Mouse (Mus musculus) forebrain, embryonic 11.5 days (tissue): ENCODE results near the gene Ppp1r12b. TPM values are rescaled to one million over a fixed set of nuclear protein-coding genes. Genes with fewer than 3 reads are reported as not detected.

ENCODE experiments used
- ATAC-seq: fragments of 200-750 bp; cut with Nextera tagmentation; replicated peaks from 2 replicates; pipeline ENCODE4 v1.8.0; 2017; ENCODE audit warnings: moderate TSS enrichment; ENCODE audit not compliant: low FRiP score
- DNase-seq: peaks from one replicate; pipeline ENCODE4 v3.0.0-alpha.2; 2017; ENCODE audit warnings: low spot score
- H3K27ac ChIP-seq: fragments of 300-500 bp; sonication (generic); 2 replicates; pipeline ENCODE4 v1.5.1; 2014; ENCODE audit warnings: low read depth, low read length
- H3K27me3 ChIP-seq: fragments of 300-500 bp; sonication (generic); 2 replicates; pipeline ENCODE4 v1.6.1; 2014; ENCODE audit warnings: mild to moderate bottlenecking, low read length, mixed read lengths; ENCODE audit not compliant: control insufficient read depth, insufficient read depth
- H3K36me3 ChIP-seq: fragments of 300-500 bp; sonication (generic); 2 replicates; pipeline ENCODE4 v1.6.1; 2014; ENCODE audit warnings: mild to moderate bottlenecking, low read length, moderate library complexity, mixed read lengths; ENCODE audit not compliant: control insufficient read depth, insufficient read depth
- H3K4me1 ChIP-seq: fragments of 300-500 bp; sonication (generic); replicated peaks from 2 replicates; pipeline ENCODE4 v1.6.1; 2014; ENCODE audit warnings: low read length, mixed read lengths; ENCODE audit not compliant: control insufficient read depth, insufficient read depth
- H3K4me2 ChIP-seq: fragments of 300-500 bp; sonication (generic); 2 replicates; pipeline ENCODE4 v1.6.1; 2014; ENCODE audit warnings: low read depth, mild to moderate bottlenecking, low read length, moderate library complexity, mixed read lengths; ENCODE audit not compliant: severe bottlenecking
- H3K4me3 ChIP-seq: fragments of 300-500 bp; sonication (generic); 2 replicates; pipeline ENCODE4 v1.5.1; 2014; ENCODE audit warnings: low read depth, low read length
- H3K9ac ChIP-seq: fragments of 300-500 bp; sonication (generic); 2 replicates; pipeline ENCODE4 v1.6.1; 2014; ENCODE audit warnings: low read length
- H3K9me3 ChIP-seq: fragments of 300-500 bp; sonication (generic); 2 replicates; pipeline ENCODE4 v1.6.1; 2016; ENCODE audit warnings: low read length, mixed read lengths; ENCODE audit not compliant: control insufficient read depth
- WGBS: fragments of 180-500 bp; shearing (Covaris S2); extraction: QIAGEN DNeasy Blood & Tissue Kit; methylation state at CpG from one replicate; pipeline ENCODE4 v1.1.7; 2014; 5-methylcytosine and 5-hydroxymethylcytosine counted together
- polyA plus RNA-seq: library from polyadenylated mRNA; unstranded; fragments of >200 nt; fragmentation: Nextera tagmentation; extraction: Ambion mirVana; gene quantifications from 2 replicates; pipeline ENCODE4 v1.2.1, GENCODE M21; 2014

Ppp1r12b gene
- polyA plus RNA-seq, 1 experiment from 2014 or later: 12.2 TPM

DNA sequence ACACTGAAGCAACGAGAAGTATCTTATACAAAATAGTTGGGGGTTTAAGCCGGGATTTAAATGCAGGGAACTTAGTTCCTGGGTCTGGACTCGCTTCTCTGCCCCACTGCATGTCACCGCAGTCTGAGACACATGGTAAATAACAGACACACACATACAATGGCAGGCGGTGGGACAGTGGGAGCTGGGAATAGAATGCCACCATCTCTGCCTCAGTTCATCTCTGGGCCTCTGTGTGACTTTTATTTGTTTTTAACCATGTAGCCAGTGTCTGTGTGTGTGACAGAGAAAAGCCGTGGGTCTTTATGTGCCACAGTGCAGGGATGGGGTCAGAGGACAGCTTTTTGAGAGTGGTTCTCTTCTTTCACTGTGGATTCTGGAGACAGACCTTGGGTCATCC, 130.8 kb downstream of the Ppp1r12b start:
- Histone ChIP-seq H3K4me2 (no peak overlapping the region), H3K9me3 (no peaks in the 10 kb centered on the region), H3K4me3 (no peak overlapping the region), H3K36me3 (no peaks in the 10 kb centered on the region), H3K4me1 (peaks cover 2% of the 10 kb centered on the region; the same call in 1 of the 2 replicates), H3K27ac (no peak overlapping the region), H3K9ac (no peak overlapping the region), H3K27me3 (no peaks in the 10 kb centered on the region)
- ATAC-seq: no peak
- no peak for DNase-seq
- 78% methylated on average over 6 of the region's 6 CpGs for WGBS

DNA sequence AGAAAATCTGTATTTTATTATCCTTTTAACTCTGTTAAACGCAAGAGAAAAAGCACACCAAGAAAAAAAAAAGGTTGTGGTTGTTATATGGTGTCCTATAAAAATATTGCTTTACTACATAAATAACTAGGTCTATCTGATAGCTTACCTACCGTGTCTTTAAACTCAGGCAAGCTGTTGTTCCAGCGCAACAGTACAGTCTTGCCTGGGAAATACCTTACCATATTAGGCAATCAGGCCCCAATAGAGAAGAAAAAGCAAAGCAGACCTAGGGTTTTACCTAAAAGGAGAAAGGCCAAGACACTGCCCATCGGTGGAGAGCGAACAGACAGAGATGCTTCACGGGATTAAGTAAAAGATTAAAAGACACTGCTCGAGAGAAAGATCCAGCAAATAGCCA, 131.9 kb downstream of the Ppp1r12b start:
- H3K36me3 ChIP-seq: no peaks in the 10 kb centered on the region
- H3K4me3 ChIP-seq: no peak overlapping the region
- ATAC-seq (no peak), DNase-seq (no peak)
- H3K9ac ChIP-seq: no peak overlapping the region
- H3K27ac ChIP-seq: no peak overlapping the region
- H3K9me3 ChIP-seq: no peaks in the 10 kb centered on the region
- no peak overlapping the region for H3K4me2 ChIP-seq
- H3K27me3 ChIP-seq: no peaks in the 10 kb centered on the region
- WGBS: 43% methylated on average over 7 of the region's 7 CpGs
- peaks cover 2% of the 10 kb centered on the region; the same call in 1 of the 2 replicates for H3K4me1 ChIP-seq

GRCm38 (mm10) chr1:134823323-134823722, 132.4 kb downstream of the Ppp1r12b start:
- ATAC-seq (no peak), DNase-seq (no peak)
- Histone ChIP-seq H3K4me1 (peaks cover 2% of the 10 kb centered on the region; the same call in 1 of the 2 replicates), H3K9me3 (no peaks in the 10 kb centered on the region), H3K4me3 (no peak overlapping the region), H3K4me2 (no peak overlapping the region), H3K36me3 (no peaks in the 10 kb centered on the region), H3K27ac (no peak overlapping the region), H3K9ac (no peak overlapping the region), H3K27me3 (no peaks in the 10 kb centered on the region)
- 79% methylated on average over 8 of the region's 8 CpGs for WGBS

DNA sequence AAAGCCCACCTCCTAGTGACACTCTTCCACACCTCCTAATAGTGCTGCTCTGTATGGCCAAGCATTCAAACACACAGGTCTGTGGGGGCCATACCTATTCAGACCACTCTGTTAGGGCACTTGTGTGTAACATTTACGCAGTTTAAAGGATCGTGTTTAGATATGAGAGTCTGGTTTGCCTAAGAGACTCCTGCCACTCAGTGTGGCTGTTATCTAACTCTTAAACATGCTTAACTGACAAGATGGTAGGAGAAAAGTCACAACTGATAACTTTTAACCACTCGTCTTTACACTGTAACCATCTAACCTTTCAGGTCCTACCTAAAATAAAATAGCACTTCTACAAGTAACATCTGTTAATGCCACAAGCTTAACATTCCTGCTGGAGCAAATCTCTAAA, 134.9 kb downstream of the Ppp1r12b start:
- no peak overlapping the region for H3K9ac ChIP-seq
- WGBS: 89% methylated on average over 3 of the region's 3 CpGs
- ATAC-seq: no peak

GRCm38 (mm10) chr1:134819196-134819595, 136.5 kb downstream of the Ppp1r12b start:
- no peak overlapping the region for H3K4me2 ChIP-seq

More for the DNA sequence above, 134.9 kb downstream of the Ppp1r12b start:
- Histone ChIP-seq H3K27me3 (no peaks in the 10 kb centered on the region), H3K27ac (no peak overlapping the region), H3K4me2 (no peak overlapping the region), H3K4me3 (no peak overlapping the region), H3K36me3 (no peaks in the 10 kb centered on the region), H3K9me3 (no peaks in the 10 kb centered on the region), H3K4me1 (peaks cover 2% of the 10 kb centered on the region; the same call in 1 of the 2 replicates)
- DNase-seq: no peak

DNA sequence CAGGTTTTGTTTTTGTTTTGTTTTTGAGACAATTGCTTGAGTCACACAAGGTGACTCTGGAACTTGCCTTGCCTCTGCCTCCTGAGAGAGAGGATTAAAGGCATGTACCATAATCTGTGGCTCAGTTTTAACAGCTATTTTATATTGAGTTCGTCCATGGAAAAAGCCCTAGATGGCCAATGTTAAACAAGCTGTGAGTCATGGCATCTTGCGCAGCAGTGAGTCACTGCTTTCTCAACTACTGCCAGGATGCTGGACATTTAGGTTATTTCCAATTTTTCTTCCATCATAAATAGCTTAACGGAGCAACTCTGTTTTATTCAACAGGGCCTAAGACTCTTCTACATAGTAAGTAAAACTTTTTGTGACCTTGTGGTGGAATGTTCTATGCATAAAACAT, 137.0 kb downstream of the Ppp1r12b start:
- no peak overlapping the region for H3K9ac ChIP-seq
- H3K27ac ChIP-seq: no peak overlapping the region
- DNase-seq (no peak), ATAC-seq (no peak)
- H3K4me3 ChIP-seq: no peak overlapping the region
- no peak overlapping the region for H3K4me2 ChIP-seq
- peaks cover 2% of the 10 kb centered on the region; the same call in 1 of the 2 replicates for H3K4me1 ChIP-seq
- no peaks in the 10 kb centered on the region for H3K27me3 ChIP-seq
- H3K36me3 ChIP-seq: no peaks in the 10 kb centered on the region
- H3K9me3 ChIP-seq: no peaks in the 10 kb centered on the region
- WGBS: 94% methylated on average over 3 of the region's 3 CpGs

More at GRCm38 (mm10) chr1:134819196-134819595, 136.5 kb downstream of the Ppp1r12b start:
- no peak overlapping the region for H3K9ac ChIP-seq
- no peak overlapping the region for H3K4me3 ChIP-seq
- no peaks in the 10 kb centered on the region for H3K27me3 ChIP-seq
- no peak overlapping the region for H3K27ac ChIP-seq
- ATAC-seq (no peak), DNase-seq (no peak)
- whole genome bisulfite sequencing: 90% methylated on average over 11 of the region's 11 CpGs
- H3K36me3 ChIP-seq: no peaks in the 10 kb centered on the region
- H3K9me3 ChIP-seq: no peaks in the 10 kb centered on the region
- H3K4me1 ChIP-seq: peaks cover 2% of the 10 kb centered on the region; the same call in 1 of the 2 replicates

DNA sequence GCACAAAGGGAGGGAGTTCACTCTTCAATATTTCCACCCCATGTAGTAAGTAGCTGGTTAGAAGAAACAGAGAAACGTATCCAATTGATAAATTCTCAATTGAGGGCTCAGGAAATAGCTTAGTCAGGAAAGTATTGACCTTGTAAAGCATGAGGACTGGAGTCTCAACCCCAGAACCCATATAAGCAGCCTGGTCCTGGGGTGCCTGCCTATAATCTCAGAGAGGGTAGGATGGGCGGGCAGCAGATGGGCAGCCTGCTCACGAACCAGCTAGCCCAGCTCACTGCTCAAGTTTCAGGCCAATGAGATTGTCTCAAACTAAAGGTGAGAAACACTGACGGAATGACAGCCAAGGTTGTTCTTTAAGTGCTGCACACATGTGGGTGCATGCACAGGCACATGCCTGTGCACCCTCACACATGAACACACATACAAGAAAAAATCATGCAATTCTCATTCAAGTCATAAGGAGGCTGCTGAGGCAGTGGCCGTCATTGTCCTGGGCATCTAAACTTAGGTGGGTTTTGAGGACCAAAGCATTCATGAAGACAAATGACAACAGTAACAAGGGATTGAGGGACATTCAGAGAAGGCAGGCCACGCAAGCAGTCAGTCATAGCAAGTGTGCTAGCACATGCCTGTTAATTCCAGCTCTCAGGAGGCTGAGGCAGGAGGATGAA, 137.7 kb downstream of the Ppp1r12b start:
- Histone ChIP-seq H3K36me3 (no peaks in the 10 kb centered on the region), H3K4me3 (no peak overlapping the region), H3K9ac (no peak overlapping the region), H3K4me1 (no peaks in the 10 kb centered on the region), H3K27me3 (no peaks in the 10 kb centered on the region), H3K9me3 (no peaks in the 10 kb centered on the region), H3K27ac (no peak overlapping the region), H3K4me2 (no peak overlapping the region)
- ATAC-seq (no peak), DNase-seq (no peak)
- 87% methylated on average over 6 of the region's 6 CpGs for WGBS

GRCm38 (mm10) chr1:134817120-134817519, 138.6 kb downstream of the Ppp1r12b start:
- no peak overlapping the region for H3K9ac ChIP-seq
- ATAC-seq (no peak), DNase-seq (no peak)
- no peaks in the 10 kb centered on the region for H3K4me1 ChIP-seq
- H3K27ac ChIP-seq: no peak overlapping the region
- WGBS: 86% methylated on average over 1 of the region's 1 CpGs
- no peaks in the 10 kb centered on the region for H3K9me3 ChIP-seq
- H3K4me2 ChIP-seq: no peak overlapping the region
- no peaks in the 10 kb centered on the region for H3K27me3 ChIP-seq
- no peak overlapping the region for H3K4me3 ChIP-seq
- H3K36me3 ChIP-seq: no peaks in the 10 kb centered on the region

- Histone ChIP-seq H3K4me2 (no peak overlapping the region), H3K9me3 (no peaks in the 10 kb centered on the region), H3K9ac (no peak overlapping the region), H3K27me3 (no peaks in the 10 kb centered on the region), H3K4me1 (no peaks in the 10 kb centered on the region), H3K27ac (no peak overlapping the region), H3K4me3 (no peak overlapping the region), H3K36me3 (no peaks in the 10 kb centered on the region)
- DNase-seq: no peak
- WGBS: 89% methylated on average over 6 of the region's 6 CpGs
- no peak for ATAC-seq
These were observed 139.1 kb downstream of the Ppp1r12b start for GRCm38 (mm10) chr1:134816617-134817016.
